Mouse (Mus musculus) stomach, adult 2 months (tissue): ENCODE measurements around the gene Cluh. TPM values are rescaled to one million over a fixed set of nuclear protein-coding genes. Genes with fewer than 3 reads are reported as not detected.

Experiments used
- polyA plus RNA-seq: library from polyadenylated mRNA; depleted of rRNA; stranded (reverse); fragments of >200 nt; gene quantifications from 2 replicates; pipeline ENCODE4 v1.2.3, GENCODE M21; 2012; rRNA removed

Gene Cluh
- 20.7 and 24.4 TPM in 2 replicates for polyA plus RNA-seq

GRCm38 (mm10) chr11:74649095-74649646, at the start of gene Cluh:
Cluh (plus strand) TSS chr11:74649495.

GRCm38 (mm10) chr11:74610545-74611176, 38.6 kb upstream of the Cluh start, which contains the start of gene Rap1gap2:
Rap1gap2 (minus strand) TSS chr11:74610915.

GRCm38 (mm10) chr11:74619201-74619955, 29.9 kb upstream of the Cluh start, which contains the start of gene Ccdc92b:
Ccdc92b (plus strand) TSS chr11:74619605.

Other genes starting within 250 kb of the Cluh start
- gene Rap1gap2, start 38.6 kb upstream of the Cluh start, polyA plus RNA-seq, result 19.1 and 21.4 TPM in 2 replicates
- 0.22 and 0.58 TPM in 2 replicates for gene Ccdc92b, start 29.9 kb upstream of the Cluh start, polyA plus RNA-seq
- gene Pafah1b1, start 75.2 kb downstream of the Cluh start, polyA plus RNA-seq, result 2.2 and 3.3 TPM in 2 replicates
- gene Mettl16, start 121.3 kb downstream of the Cluh start, polyA plus RNA-seq, result 0.59 and 1.2 TPM in 2 replicates
- gene Mnt, start 181.4 kb downstream of the Cluh start, polyA plus RNA-seq, result 9.7 and 10.1 TPM in 2 replicates
- 15.4 and 17.2 TPM in 2 replicates for gene Sgsm2, start 247.6 kb downstream of the Cluh start, polyA plus RNA-seq
- 2.2 and 3.2 TPM in 2 replicates for gene Tsr1, start 248.6 kb downstream of the Cluh start, polyA plus RNA-seq